Mouse (Mus musculus): Measurements from ENCODE around the gene Phf6.

GRCm38 (mm10) chrX:52972129-52972528 lies 60.1 kb downstream of the Phf6 start:
- TF ChIP-seq TAL1 (IDR thresholded peaks at IDR 0.05; ENCODE audit: low read length) (no peak), GATA1 (IDR thresholded peaks at IDR 0.05; ENCODE audit: low read length) (no peak)
